Mouse (Mus musculus) C2C12 (cell line): Measurements from ENCODE around the gene Usp45.

ENCODE experiments used
- CTCF ChIP-seq: IDR thresholded peaks from one replicate; pipeline ENCODE4 v1.5.1; 2011; ENCODE audit not compliant: control insufficient read depth, insufficient read depth, insufficient read length
- MYOD1 ChIP-seq: IDR thresholded peaks from one replicate; pipeline ENCODE4 v1.6.1; 2011; ENCODE audit warnings: low read depth; ENCODE audit not compliant: control insufficient read depth, insufficient read length
- USF1 ChIP-seq: IDR thresholded peaks from one replicate; pipeline ENCODE4 v1.6.1; 2011; ENCODE audit warnings: low read depth, mild to moderate bottlenecking, control low read depth, moderate library complexity

GRCm38 (mm10) chr4:21807204-21807603 is 40.2 kb downstream of the Usp45 start:
- no peak for TF ChIP-seq MYOD1
- no peak for TF ChIP-seq USF1
- TF ChIP-seq CTCF, result no peak
